11 mouse cellular contexts compared by ENCODE assay signal in the genomic region with DNA sequence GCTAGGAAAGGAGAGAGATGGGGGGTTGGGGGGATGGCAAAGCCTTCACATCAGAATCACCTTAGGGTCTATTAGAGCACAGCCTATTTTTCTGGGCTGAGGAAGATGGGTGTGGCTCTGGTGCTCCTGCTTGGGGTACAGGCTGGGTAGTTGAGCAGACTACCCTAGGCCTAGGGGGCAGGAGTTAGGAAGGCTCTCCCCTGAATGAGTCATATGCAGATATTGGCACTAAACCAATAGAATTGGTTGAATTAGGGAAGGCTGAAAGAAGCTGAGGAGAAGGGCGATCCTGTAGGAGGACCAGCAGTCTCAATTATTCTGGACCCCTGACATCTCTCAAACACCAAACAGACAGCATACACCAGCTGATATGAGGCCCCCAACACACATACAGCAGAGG.
"Had no signal": no experiment of that assay in that cellular context is flagged by ENCODE, and none has a peak within 500 bp of the region (broad histone marks: within the 10 kb centered on the region; RNA-seq: fewer than 3 reads in every experiment).

No protein-coding gene starts in this region.

- H3K27ac ChIP-seq: limb, embryonic 13.5 days; liver, embryonic 14.5 days; midbrain, embryonic 10.5 days; midbrain, embryonic 15.5 days had no signal

- ATAC-seq: midbrain, embryonic 15.5 days had no signal

- H3K36me3 ChIP-seq: limb, embryonic 13.5 days; midbrain, embryonic 10.5 days; midbrain, embryonic 15.5 days had no signal

- DNase-seq: kidney, adult 18-20 months; kidney, postnatal 10 days; left cerebral cortex, postnatal 4 days; lung, adult 18-20 months; lung, postnatal 4 days; thymus, adult 18-20 months; thymus, postnatal 14 days had no signal

- H3K27me3 ChIP-seq: limb, embryonic 13.5 days; midbrain, embryonic 15.5 days had no signal

- H3K9ac ChIP-seq: limb, embryonic 13.5 days; liver, embryonic 14.5 days; midbrain, embryonic 15.5 days had no signal

- H3K4me3 ChIP-seq: limb, embryonic 13.5 days; midbrain, embryonic 10.5 days; midbrain, embryonic 15.5 days had no signal

- H3K4me2 ChIP-seq: limb, embryonic 13.5 days; midbrain, embryonic 15.5 days had no signal

- H3K9me3 ChIP-seq: limb, embryonic 13.5 days; midbrain, embryonic 10.5 days; midbrain, embryonic 15.5 days had no signal
